Mouse (Mus musculus): Measurements from ENCODE around the gene Larp1.
A peak's percentile ranks its signal among the peaks of the same experiment; 100 is the strongest.
"Not testable (repeated sequence)": the region's sequence is repeated elsewhere in the genome, so short reads cannot be mapped to it uniquely, and the experiment has no call there.

Gene Larp1

GRCm38 (mm10) chr11:58028981-58029380 lies 20.1 kb downstream of the Larp1 start:
- no peak for DNase-seq (ENCODE audit: low spot score)

- DNase-seq (ENCODE audit: low spot score), result no peak
These were observed 21.0 kb downstream of the Larp1 start for GRCm38 (mm10) chr11:58029869-58030268.

- no peak for DNase-seq (ENCODE audit: low spot score)
These were observed 22.3 kb downstream of the Larp1 start for GRCm38 (mm10) chr11:58031176-58031575.

- DNase-seq (ENCODE audit: low spot score), result no peak
These were observed 24.8 kb downstream of the Larp1 start for GRCm38 (mm10) chr11:58033635-58034034.

DNA sequence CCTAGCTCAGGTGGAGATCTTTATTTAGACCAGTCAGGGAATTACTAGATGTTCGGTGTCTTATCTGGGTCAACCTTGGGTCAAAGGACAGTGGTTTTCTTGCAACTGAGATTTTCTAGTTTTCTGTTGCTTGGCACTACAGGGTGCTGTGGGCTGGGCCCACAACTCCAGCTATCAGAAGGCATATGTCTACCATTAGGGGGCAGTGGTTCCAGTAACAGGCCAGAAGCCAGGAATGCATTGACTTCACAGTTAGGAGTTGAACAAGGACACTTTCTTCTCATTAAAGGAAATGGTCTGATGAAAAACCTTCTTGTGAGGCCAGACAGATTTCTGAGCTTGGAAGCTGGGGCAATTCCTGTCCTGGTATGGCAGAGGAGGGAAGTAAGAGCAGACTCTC lies 30.2 kb downstream of the Larp1 start:
- DNase-seq (ENCODE audit: low spot score), result no peak

GRCm38 (mm10) chr11:58042861-58043431 lies 34.1 kb downstream of the Larp1 start:
- DNase-seq (ENCODE audit: low spot score), result no peak

DNA sequence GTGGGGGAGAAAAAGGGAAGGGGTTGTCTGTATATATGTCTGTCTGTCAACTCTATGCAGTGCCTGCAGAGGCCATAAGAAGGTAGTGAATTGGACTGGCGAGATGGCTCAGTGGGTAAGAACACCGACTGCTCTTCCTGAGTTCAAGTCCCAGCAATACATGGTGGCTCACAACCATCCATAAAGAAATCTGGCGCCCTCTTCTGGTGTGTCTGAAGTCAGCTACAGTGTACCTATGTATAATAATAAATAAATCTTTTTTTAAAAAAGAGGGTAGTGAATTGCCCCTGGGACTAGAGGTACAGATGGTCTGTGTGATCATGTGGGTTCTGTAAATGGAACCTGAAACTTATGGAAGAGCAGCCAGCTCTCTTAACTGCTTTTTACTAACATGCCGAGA lies 37.6 kb downstream of the Larp1 start:
- no peak for DNase-seq (ENCODE audit: low spot score)

GRCm38 (mm10) chr11:58057455-58057854 lies 48.6 kb downstream of the Larp1 start:
- DNase-seq (ENCODE audit: low spot score), result peak; percentile 36

GRCm38 (mm10) chr11:58059752-58060151 lies 50.9 kb downstream of the Larp1 start:
- not testable (repeated sequence) for DNase-seq (ENCODE audit: low spot score)

- not testable (repeated sequence) for DNase-seq (ENCODE audit: low spot score)
These were observed 52.4 kb downstream of the Larp1 start for GRCm38 (mm10) chr11:58061218-58061617.

DNA sequence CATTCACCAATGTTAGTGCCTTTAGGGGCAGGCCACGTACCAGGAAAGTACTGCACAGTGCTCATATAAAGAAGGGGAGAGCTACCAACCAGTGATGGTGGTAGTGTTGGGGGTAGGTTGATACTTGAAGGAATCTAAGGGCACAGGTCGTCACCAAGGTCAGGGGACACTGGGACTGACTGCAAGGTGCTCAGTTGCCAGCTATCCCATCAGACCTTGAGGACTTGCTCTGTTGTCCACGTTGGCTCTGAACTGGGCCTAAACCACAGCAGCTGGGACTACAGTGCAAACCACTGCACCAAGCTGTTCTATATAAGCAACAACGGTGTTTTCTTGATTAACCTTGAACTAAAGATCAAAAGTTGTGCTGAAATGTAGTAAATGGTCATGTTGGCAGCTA lies 53.7 kb downstream of the Larp1 start:
- no peak for DNase-seq (ENCODE audit: low spot score)

DNA sequence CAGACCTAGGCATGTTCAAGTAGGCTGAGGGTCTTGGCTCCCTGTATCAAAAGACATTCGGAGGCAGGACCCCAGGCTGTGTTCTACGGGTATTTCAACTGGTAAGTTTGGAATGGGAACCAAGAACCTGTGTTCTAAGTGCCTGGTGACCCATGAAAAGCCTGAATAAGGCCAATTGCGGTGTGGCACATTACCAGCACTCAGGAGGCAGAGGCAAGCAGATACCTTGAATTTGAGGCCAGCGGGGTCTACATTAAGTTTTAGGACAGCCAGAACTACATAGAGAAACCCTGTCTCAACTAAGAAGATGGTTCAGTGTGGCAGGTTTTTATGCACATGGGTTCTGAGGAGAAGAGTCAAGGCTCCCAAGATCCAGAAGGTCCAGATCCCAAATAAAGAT lies 56.2 kb downstream of the Larp1 start:
- no peak for DNase-seq (ENCODE audit: low spot score)

DNA sequence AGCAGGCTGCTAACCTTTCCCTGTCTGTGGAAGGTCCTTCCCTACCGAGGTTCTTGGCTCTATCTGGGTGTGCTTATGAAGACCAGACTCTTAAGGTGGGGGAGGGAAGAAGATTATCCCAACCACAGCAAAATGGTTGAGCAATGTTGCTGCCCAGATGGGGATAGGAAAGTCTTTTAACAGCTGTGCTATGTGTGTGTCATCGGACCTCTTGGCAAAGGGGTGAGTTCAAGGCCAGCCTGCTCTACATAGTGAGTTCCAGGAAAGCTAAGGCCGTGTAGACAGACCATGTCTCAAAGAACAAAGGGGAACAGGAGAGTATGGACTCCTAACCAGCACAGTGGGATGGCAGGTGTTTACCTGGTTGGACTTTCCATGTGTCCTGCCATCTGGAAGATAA lies 64.1 kb downstream of the Larp1 start:
- DNase-seq (ENCODE audit: low spot score), result no peak

DNA sequence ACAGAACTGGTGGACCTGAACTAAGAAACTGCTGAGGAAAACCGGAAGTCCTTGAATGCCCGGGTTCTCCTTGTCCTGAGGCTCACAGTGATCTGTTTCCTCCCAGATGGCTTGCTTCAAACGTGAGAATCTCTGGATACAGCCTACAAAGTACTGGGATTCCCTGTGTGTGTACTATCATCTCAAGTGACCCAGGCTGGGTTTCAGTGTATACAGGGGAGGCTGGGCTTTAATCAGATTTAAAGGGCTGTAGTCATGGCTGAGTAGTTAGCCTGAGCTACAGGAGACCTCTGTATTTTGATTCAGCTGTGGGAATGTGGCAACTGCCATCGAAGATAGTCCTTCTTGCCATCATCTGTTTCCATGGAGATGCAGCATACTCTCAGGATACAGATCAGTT lies 68.4 kb downstream of the Larp1 start:
- DNase-seq (ENCODE audit: low spot score), result no peak

- DNase-seq (ENCODE audit: low spot score), result no peak
These were observed 72.9 kb downstream of the Larp1 start for GRCm38 (mm10) chr11:58081716-58082115.

- no peak for DNase-seq (ENCODE audit: low spot score)
These were observed 83.7 kb downstream of the Larp1 start for GRCm38 (mm10) chr11:58092541-58092940.

GRCm38 (mm10) chr11:58093021-58093528 lies 84.2 kb downstream of the Larp1 start, which contains the start of gene Gm12248:
TSS of gene Gm12248 (minus strand) at chr11:58093134.
- peak; percentile 44 for DNase-seq (ENCODE audit: low spot score)

DNA sequence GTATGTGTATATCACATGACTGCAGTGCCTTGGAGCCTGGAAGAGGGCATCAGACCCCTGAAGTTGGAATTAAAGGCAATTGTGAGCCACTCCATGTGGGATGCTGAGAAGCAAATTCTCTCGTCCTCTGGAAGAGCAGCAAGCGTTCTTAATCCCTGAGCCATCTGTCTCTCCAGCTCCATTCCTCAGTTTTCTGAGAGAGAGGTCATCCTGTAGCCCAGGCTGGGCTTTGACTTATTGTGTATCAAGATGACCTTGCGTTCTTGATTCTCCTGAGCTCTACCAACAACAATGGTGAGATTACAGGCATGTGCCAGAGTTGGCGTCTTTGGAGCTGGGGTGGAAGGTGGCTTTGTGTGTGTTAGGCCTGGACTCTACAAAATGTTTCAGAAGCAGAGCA lies 85.9 kb downstream of the Larp1 start:
- no peak for DNase-seq (ENCODE audit: low spot score)

GRCm38 (mm10) chr11:58095561-58095960 lies 86.7 kb downstream of the Larp1 start:
- no peak for DNase-seq (ENCODE audit: low spot score)

DNA sequence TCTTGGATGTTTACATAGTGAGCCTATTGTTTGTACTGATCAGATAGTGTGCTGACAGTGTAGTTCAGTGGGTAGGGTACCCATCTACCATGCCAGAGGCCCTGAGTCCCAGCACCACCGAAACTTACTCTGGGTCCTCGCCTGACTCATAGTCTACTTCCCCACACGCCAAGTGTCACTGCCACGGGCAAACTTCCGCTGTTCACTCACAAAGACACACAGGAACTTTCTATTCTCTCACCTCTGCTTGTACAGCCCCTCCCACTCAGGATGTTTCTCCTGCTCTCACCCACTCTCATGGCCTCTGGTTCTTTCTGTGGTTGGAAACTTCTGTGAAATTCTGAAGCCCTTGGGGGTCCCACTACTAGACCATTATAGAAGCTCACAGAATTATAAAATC lies 87.3 kb downstream of the Larp1 start:
- no peak for DNase-seq (ENCODE audit: low spot score)

DNA sequence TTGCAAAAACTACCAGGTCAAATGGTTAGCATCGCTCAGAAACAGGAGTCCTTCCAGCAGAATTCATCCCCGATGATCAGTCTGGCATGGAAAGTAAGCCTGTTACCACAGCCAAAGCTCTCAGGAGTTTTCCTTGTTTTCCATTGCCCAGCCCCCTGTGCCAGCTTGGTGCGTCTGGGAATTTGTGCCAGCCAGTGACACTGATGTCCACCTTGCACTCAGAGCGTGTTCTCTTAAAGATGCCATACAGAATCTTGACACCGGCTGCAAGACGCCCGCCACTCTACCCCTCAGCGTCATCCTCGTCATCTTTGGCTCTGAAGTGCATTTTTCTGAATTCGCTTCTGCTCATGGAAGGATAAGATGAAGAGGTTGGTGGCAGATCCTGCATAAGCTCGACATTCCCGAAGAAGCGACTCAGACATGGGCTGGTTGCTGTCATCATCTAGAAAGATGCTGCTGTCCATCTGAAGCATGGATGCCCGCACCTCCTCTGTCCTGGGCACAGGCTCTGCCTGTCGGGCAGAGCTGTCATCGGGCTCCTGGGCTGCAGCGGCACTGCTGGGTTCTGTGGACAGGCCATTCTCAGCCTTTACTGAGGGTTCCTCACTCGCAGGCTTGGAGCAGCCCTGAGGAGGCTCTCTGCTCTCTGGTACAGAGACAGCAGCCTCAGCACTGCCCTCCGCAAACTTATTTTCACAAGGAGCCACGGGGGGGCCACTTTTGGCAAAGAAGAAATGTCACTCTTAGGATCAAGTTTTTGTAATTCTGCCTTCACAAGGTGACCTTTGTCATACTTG lies 88.2 kb downstream of the Larp1 start:
- DNase-seq (ENCODE audit: low spot score), result no peak

GRCm38 (mm10) chr11:58097621-58098365 lies 88.9 kb downstream of the Larp1 start:
- DNase-seq (ENCODE audit: low spot score), result no peak

GRCm38 (mm10) chr11:58098366-58098720 lies 89.5 kb downstream of the Larp1 start:
- not testable (repeated sequence) for DNase-seq (ENCODE audit: low spot score)
